Mouse (Mus musculus) E14TG2a.4 (cell line): Measurements from ENCODE around the gene Majin.

ENCODE experiments used
- H3K27me3 ChIP-seq: 2 replicates; pipeline ENCODE4 v1.6.1; 2014; ENCODE audit warnings: low read length, control low read depth; ENCODE audit not compliant: insufficient read depth
- H3K36me3 ChIP-seq: 2 replicates; pipeline ENCODE4 v1.6.1; 2014; ENCODE audit warnings: low read length, control low read depth; ENCODE audit not compliant: insufficient read depth
- H3K4me1 ChIP-seq: replicated peaks from 2 replicates; pipeline ENCODE4 v1.6.1; 2014; ENCODE audit warnings: low read depth, low read length, control low read depth
- H3K4me3 ChIP-seq: replicated peaks from 2 replicates; pipeline ENCODE4 v1.5.1; 2014; ENCODE audit warnings: mild to moderate bottlenecking, low read length
- H3K9me3 ChIP-seq: 2 replicates; pipeline ENCODE4 v1.6.1; 2014; ENCODE audit warnings: low read length, control low read depth
- CTCF ChIP-seq: conservative IDR thresholded peaks from 2 replicates; pipeline ENCODE4 v1.5.1; 2014; ENCODE audit warnings: low read length
- NANOG ChIP-seq: IDR thresholded peaks from 2 replicates; pipeline ENCODE4 v1.6.1; 2014; ENCODE audit warnings: borderline replicate concordance, low read length, mixed read lengths
- POU5F1 ChIP-seq: IDR thresholded peaks from 2 replicates; pipeline ENCODE4 v1.6.1; 2014; ENCODE audit warnings: low read length, borderline replicate concordance

The Majin gene

GRCm38 (mm10) chr19:6268670-6269132 is 84.5 kb downstream of the Majin start:
- Histone ChIP-seq H3K4me3 (no peak overlapping the region), H3K9me3 (no peaks in the 10 kb centered on the region), H3K36me3 (peaks cover 5% of the 10 kb centered on the region), H3K27me3 (no peaks in the 10 kb centered on the region), H3K4me1 (peaks cover 89% of the 10 kb centered on the region)
- TF ChIP-seq POU5F1 (no peak), NANOG (no peak), CTCF (no peak)

- Histone ChIP-seq H3K9me3 (no peaks in the 10 kb centered on the region), H3K4me3 (peak overlapping the region; percentile 50), H3K27me3 (no peaks in the 10 kb centered on the region), H3K4me1 (peaks cover 89% of the 10 kb centered on the region), H3K36me3 (peaks cover 15% of the 10 kb centered on the region)
- no peak for TF ChIP-seq CTCF
- no peak for TF ChIP-seq NANOG
- TF ChIP-seq POU5F1, result no peak
Observed at GRCm38 (mm10) chr19:6269798-6270475, 85.7 kb downstream of the Majin start.

- TF ChIP-seq CTCF, result no peak
- no peak for TF ChIP-seq POU5F1
- TF ChIP-seq NANOG, result no peak
- Histone ChIP-seq H3K4me1 (peaks cover 89% of the 10 kb centered on the region), H3K36me3 (peaks cover 15% of the 10 kb centered on the region), H3K27me3 (no peaks in the 10 kb centered on the region), H3K4me3 (peak overlapping the region; percentile 50), H3K9me3 (no peaks in the 10 kb centered on the region)
Observed at GRCm38 (mm10) chr19:6270661-6271060, 86.5 kb downstream of the Majin start.

- Histone ChIP-seq H3K4me1 (peaks cover 93% of the 10 kb centered on the region), H3K4me3 (peak overlapping the region; percentile 50), H3K27me3 (no peaks in the 10 kb centered on the region), H3K36me3 (peaks cover 15% of the 10 kb centered on the region), H3K9me3 (no peaks in the 10 kb centered on the region)
- no peak for TF ChIP-seq CTCF
- no peak for TF ChIP-seq NANOG
- no peak for TF ChIP-seq POU5F1
Observed at GRCm38 (mm10) chr19:6271206-6271605, 87.0 kb downstream of the Majin start.

GRCm38 (mm10) chr19:6272053-6272452 is 87.9 kb downstream of the Majin start:
- H3K36me3 ChIP-seq, result peaks cover 15% of the 10 kb centered on the region
- TF ChIP-seq NANOG (no peak), CTCF (no peak), POU5F1 (no peak)
- H3K27me3 ChIP-seq, result no peaks in the 10 kb centered on the region
- H3K4me3 ChIP-seq, result 0 out of 2 replicates have a peak overlapping the region, but pooled peaks have one; percentile 50
- H3K4me1 ChIP-seq, result peaks cover 93% of the 10 kb centered on the region
- no peaks in the 10 kb centered on the region for H3K9me3 ChIP-seq

GRCm38 (mm10) chr19:6272738-6273137 is 88.5 kb downstream of the Majin start:
- Histone ChIP-seq H3K27me3 (no peaks in the 10 kb centered on the region), H3K4me3 (no peak overlapping the region), H3K9me3 (no peaks in the 10 kb centered on the region), H3K36me3 (peaks cover 15% of the 10 kb centered on the region), H3K4me1 (peaks cover 90% of the 10 kb centered on the region)
- TF ChIP-seq CTCF (no peak), NANOG (no peak), POU5F1 (no peak)

GRCm38 (mm10) chr19:6273592-6273991 is 89.4 kb downstream of the Majin start:
- no peaks in the 10 kb centered on the region for H3K27me3 ChIP-seq
- TF ChIP-seq POU5F1 (no peak), CTCF (no peak), NANOG (no peak)

More at GRCm38 (mm10) chr19:6273592-6273991, 89.4 kb downstream of the Majin start:
- Histone ChIP-seq H3K9me3 (no peaks in the 10 kb centered on the region), H3K4me1 (peaks cover 90% of the 10 kb centered on the region), H3K36me3 (peaks cover 17% of the 10 kb centered on the region), H3K4me3 (no peak overlapping the region)
